Mouse (Mus musculus): ENCODE data around the gene Bbc3.
"Not testable (repeated sequence)": the region's sequence is repeated elsewhere in the genome, so short reads cannot be mapped to it uniquely, and the experiment has no call there.

Bbc3 gene

DNA sequence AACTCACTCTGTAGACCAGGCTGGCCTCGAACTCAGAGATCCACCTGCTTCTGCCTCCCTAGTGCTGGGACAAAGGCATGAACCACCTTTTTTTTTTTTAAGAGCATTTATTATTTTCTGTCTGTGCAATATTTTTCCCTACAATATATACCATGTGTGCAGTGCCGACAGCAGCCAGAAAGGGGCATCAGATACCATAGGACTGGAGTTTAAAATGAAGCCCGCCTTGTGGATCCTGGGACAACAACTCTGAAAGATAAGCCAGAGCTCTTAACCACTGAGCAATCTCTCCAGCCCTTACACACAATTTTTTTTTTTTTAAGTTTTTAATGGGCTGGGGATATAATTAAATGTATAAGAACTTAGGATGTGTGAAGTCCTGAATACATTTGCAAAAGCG lies 13.8 kb upstream of the Bbc3 start:
- DNase-seq (ENCODE audit: low spot score in 2 of 2) = no peak

DNA sequence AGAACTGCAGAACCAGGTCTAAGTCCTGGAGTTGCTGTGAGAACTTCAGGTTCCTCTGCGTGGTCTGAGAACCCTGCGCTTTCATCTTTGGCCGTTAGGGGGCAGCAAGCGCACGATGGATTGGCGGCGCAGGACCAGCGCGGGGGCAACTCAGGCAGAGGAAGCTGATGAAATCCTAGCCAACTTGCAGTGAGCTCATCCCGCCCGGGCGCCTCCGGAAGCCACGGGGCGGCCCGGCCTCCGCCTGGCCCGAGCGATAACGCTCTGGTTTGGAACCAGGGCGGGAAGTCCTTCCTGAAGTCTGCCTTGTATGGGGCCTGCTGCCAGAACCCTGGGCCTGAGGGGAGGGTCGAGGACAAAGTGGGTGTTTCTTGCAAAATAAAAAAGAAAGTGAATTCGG lies 13.4 kb upstream of the Bbc3 start:
- DNase-seq (ENCODE audit: low spot score in 2 of 2) = peak; percentile 88 to 95

GRCm38 (mm10) chr7:16295321-16295900 lies 12.8 kb upstream of the Bbc3 start:
- peak in 1 of 2 experiments; percentile 66 for DNase-seq (ENCODE audit: low spot score in 2 of 2)

GRCm38 (mm10) chr7:16296146-16296545 lies 12.0 kb upstream of the Bbc3 start:
- DNase-seq (ENCODE audit: low spot score in 2 of 2) = no peak

DNA sequence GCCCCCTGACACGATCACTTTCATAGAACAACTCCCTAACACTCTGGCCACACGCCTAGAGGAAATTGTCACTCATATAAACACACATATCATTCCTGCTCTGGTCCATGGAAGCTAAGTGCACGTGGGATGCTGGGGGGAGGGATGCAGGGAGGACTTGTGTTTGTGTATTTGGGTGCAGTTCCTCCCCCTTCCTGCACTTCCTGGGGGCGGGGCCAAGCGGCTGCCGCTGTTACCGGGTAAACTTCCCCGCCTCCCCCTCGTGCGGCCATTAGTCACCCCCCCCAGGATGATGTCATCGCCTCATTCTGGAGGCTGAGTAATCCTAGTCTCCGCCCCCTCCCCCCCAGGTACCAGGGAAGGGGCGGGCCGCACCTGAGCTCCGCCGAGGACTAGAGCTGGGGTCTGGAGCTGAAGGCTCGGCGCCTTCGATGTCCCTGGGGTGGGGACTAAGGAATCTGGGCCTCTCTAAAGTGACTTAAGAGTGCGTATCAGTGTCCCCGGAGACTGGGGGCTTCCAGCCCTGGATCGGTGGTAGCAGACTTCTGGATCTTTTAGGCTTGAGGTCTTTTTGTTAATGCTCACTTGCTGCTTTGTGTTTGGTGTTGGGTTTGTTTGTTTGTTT lies 11.3 kb upstream of the Bbc3 start:
- DNase-seq (ENCODE audit: low spot score in 2 of 2) = peak; percentile 82 to 93

DNA sequence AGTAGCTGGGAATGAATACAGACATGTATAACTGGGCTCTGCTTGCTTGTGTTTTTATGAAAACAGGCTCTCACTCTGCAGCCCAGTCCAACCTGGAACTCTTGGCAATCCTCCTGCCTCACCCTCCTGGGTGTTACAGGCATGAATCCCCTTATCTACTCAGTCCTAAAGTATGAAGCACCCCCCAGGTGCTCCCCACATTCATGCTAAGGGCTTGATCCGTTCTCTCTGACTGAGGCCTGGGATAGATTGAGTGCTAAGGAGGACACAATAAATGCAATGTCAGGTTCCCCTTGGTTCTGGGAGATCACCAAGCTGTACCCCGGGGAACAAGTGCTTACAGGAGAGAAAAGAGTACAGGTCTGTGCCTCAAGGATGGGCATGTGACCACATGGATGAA lies 10.6 kb upstream of the Bbc3 start:
- DNase-seq (ENCODE audit: low spot score in 2 of 2) = no peak

DNA sequence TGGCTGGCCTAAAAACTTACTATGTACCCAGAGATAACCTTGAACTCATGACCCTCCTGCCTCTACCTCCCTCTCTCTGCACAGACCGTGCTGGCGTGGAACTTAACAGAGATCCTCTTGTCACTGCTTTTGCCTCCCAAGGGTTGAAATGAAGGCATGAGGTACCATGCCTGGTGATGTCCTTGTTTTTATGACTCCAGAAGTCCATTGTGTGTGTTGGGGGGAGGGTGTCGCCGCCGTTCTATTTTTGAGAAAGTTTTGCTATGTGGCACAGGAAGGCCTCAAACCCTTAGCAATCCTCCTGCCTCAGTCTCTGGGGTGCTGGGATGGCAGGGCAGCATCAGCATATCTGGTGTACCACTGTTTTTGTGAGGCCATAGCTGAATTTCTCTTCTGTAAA lies 9.3 kb upstream of the Bbc3 start:
- no peak for DNase-seq (ENCODE audit: low spot score in 2 of 2)

GRCm38 (mm10) chr7:16299419-16300035 lies 8.7 kb upstream of the Bbc3 start:
- peak; percentile 76 to 80 for DNase-seq (ENCODE audit: low spot score in 2 of 2)

DNA sequence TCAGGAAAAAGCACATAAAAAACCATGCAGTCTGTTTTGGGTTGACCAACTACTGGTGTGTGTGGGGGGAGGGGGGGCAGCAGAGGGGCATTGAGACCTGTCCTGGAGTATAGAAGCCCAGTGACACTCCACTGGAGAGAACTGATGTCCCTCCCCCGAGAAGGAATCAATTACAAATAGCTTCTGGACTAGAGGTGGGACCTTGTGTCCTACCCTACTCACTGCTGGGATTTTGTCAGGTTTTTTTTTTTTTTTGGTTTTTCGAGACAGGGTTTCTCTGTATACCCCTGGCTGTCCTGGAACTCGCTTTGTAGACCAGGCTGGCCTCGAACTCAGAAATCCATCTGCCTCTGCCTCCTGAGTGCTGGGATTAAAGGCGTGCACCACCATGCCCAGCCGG lies 1.1 kb upstream of the Bbc3 start:
- DNase-seq (ENCODE audit: low spot score in 2 of 2) = not testable (repeated sequence)

DNA sequence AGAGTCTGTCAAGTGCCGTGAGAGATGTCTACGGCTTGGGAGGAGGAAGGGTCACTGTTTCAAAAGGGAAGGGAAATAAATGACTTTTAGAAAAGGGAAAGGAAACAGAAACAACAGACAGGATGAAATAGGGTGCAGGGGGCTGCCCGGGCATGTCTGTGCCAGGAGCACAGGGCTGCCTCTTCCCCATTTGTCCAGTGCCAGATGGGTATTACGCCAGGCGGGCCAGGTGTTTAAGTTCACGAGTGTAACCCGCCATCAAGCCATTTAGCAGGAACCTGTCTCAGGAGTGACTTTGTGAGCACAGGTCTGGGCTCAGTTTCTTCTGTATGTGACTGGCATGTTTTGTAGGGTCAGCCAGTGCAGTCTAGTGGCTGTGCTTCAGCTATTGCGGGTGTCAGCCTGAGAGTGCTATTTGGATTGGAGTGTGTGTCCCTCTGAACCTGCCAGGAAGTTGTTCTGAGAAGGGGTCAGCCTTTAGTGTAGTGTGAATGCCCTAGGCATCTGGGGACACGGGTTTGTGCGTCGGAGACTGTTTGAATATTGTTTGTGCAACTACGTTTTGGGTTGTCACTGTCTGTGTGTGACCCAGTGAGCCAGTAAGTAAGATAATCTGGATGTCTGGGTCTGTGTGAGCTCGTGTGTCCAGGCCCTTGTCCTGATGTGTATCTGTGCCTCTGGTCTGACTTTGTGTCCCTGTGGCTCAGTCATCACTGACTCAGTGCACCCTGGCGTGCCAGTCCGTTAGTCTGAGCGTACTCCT lies 543 bp downstream of the Bbc3 start:
- DNase-seq (ENCODE audit: low spot score in 2 of 2) = no peak

DNA sequence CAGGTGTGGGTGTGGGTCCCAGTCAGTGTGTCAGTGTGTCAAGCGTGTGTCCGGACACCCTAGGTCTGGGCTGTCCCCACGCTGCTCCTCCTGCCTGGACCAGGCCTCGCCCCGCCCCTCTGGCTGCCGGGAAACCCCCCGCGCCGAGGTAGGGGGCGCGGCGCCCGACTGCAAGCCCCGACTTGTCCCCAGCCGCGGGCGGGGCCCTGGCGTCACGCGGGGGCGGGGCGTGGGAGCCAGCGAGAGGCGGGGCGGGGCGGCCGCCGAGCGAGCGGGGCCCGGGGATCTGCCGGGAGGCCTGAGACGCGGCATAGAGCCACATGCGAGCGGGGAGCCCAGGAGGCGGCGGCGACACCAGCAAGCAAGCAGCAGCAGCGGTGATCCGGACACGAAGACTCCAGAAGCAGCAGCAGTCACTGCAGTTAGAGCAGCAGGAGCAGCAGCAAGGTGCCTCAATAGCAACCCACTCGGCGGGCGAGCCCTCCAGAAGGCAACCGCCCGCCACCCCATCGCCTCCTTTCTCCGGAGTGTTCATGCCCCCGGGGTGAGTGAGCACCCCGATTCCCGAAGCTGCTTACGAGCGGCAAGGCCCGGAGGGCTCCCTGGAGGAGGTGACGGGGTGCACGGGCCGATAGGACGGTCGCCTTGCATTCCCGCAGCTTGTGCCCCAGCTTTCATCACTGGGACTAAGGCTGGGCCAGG lies 1.3 kb downstream of the Bbc3 start:
- DNase-seq (ENCODE audit: low spot score in 2 of 2) = peak; percentile 87 to 88

DNA sequence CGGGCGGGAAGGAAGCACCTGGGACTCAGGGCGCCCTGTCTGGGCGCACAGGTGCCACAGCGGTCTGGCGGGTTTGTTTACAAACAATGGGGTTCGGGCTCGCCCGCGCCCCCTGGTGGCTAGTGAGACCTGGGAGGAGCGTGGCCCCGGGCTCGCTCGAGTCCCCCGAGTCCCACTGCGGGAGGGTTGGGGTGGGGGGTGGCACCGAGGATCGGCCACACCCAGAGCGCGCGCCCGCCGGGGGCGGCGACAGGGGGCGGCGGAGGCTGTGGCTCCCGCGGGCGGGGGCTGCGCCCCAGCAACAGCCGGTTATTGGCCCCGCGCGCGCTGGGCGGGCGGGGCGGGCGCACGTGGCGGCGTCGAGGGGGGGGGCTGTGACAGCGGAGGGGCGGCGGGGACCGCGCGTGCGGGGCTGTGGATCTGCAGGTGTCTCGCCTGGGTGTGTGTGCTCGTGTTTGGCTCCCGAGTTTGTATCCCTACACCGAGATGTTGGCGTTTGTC lies 1.9 kb downstream of the Bbc3 start:
- DNase-seq (ENCODE audit: low spot score in 2 of 2) = peak; percentile 76 to 81

GRCm38 (mm10) chr7:16310521-16311452 lies 2.6 kb downstream of the Bbc3 start:
- no peak for DNase-seq (ENCODE audit: low spot score in 2 of 2)

- peak in 1 of 2 experiments; percentile 36 for DNase-seq (ENCODE audit: low spot score in 2 of 2)
Measured at GRCm38 (mm10) chr7:16311453-16312004, 3.3 kb downstream of the Bbc3 start.

DNA sequence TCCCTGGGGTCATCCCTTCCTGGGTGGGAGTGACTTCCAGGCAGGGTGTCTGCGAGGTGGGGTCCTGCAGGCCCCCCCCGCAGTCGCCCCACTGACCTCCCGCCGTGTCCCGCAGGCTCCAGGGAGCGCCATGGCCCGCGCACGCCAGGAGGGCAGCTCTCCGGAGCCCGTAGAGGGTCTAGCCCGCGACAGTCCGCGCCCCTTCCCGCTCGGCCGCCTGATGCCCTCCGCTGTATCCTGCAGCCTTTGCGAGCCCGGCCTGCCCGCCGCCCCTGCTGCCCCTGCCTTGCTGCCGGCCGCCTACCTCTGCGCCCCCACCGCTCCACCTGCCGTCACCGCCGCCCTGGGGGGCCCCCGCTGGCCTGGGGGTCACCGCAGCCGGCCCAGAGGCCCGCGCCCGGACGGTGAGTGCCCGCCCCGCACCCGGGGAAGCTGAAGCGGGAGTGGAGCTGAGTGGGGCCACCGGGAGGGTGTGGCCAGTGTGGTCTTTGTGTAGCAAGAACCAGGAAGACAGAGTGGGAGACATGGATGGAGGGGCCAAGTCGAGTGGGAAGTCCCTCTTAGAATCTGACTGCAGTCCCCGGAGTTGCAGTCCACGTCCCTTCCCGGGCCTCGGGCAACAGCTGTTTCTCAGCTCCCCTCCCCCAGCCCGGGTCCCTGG lies 3.9 kb downstream of the Bbc3 start:
- DNase-seq (ENCODE audit: low spot score in 2 of 2) = peak in 1 of 2 experiments; percentile 46

GRCm38 (mm10) chr7:16312672-16313311 lies 4.6 kb downstream of the Bbc3 start:
- DNase-seq (ENCODE audit: low spot score in 2 of 2) = peak; percentile 73 to 85

GRCm38 (mm10) chr7:16313481-16314220 lies 5.5 kb downstream of the Bbc3 start:
- DNase-seq (ENCODE audit: low spot score in 2 of 2) = peak; percentile 79 to 89

GRCm38 (mm10) chr7:16314221-16314775 lies 6.1 kb downstream of the Bbc3 start:
- no peak for DNase-seq (ENCODE audit: low spot score in 2 of 2)
